Mouse (Mus musculus) heart, postnatal 0 days (tissue): ENCODE measurements around the gene Rnf144b.

ENCODE experiments used
- CTCF ChIP-seq: IDR thresholded peaks from 2 replicates; pipeline ENCODE4 v1.5.1; 2016; ENCODE audit warnings: antibody characterized with exemption, control low read depth, low read depth
- EP300 ChIP-seq: IDR thresholded peaks from 2 replicates; pipeline ENCODE4 v1.6.1; 2016; ENCODE audit warnings: antibody characterized with exemption, low read depth

DNA sequence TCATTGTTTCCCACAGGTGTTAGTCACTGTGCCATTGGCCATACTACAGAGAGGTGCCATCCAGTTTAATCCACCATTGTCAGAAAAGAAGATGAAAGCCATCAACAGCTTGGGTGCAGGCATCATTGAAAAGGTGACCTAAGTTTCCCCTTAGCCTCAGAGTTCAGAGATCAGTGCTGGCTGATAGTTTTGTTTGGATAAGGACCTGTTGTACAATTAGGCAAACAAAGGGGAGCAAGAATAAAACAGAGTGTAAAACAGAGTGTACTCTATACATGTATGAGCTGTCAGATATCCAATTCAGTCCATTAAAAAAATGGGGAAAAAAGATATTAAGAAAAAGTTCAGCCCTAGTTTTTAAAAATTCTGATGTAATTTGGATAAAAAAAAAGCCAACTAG is 45.1 kb upstream of the Rnf144b start:
- TF ChIP-seq EP300: no peak
- TF ChIP-seq CTCF: no peak
